Mouse (Mus musculus) liver, adult (tissue): ENCODE measurements at regions not wholly inside any gene's neighbourhood (a gene's known extent, or its start where the extent isn't known, plus 50 kb on each side); places are given as distances from the start of the nearest gene placed in this dataset.

Experiments
- GATA4 ChIP-seq: IDR thresholded peaks from 2 replicates; pipeline ENCODE4 v1.6.1; 2014; ENCODE audit warnings: mild to moderate bottlenecking, low read length; ENCODE audit not compliant: insufficient replicate concordance

GRCm38 (mm10) chr12:68979232-68979631 lies 179.8 kb downstream of the Rps29 start:
- no peak for TF ChIP-seq GATA4

GRCm38 (mm10) chr12:68977276-68977675 lies 181.7 kb downstream of the Rps29 start:
- TF ChIP-seq GATA4, result no peak

- TF ChIP-seq GATA4, result no peak
Observed at GRCm38 (mm10) chr12:68947240-68947639, 211.7 kb downstream of the Rps29 start.

GRCm38 (mm10) chr12:68910590-68910989 lies 248.4 kb downstream of the Rps29 start:
- no peak for TF ChIP-seq GATA4

GRCm38 (mm10) chr12:68904770-68905169 lies 254.2 kb downstream of the Rps29 start:
- no peak for TF ChIP-seq GATA4

- no peak for TF ChIP-seq GATA4
Observed at GRCm38 (mm10) chr12:68889141-68889540, 269.8 kb downstream of the Rps29 start.

- TF ChIP-seq GATA4, result no peak
Observed at GRCm38 (mm10) chr12:68882503-68882902, 276.5 kb downstream of the Rps29 start.

- TF ChIP-seq GATA4, result no peak
Observed at GRCm38 (mm10) chr12:68879425-68879824, 279.6 kb downstream of the Rps29 start.

GRCm38 (mm10) chr12:68871259-68871658 lies 287.7 kb downstream of the Rps29 start:
- no peak for TF ChIP-seq GATA4

- no peak for TF ChIP-seq GATA4
Observed at GRCm38 (mm10) chr12:68862991-68863356, 296.0 kb downstream of the Rps29 start.

- TF ChIP-seq GATA4, result no peak
Observed at GRCm38 (mm10) chr12:68862313-68862990, 296.5 kb downstream of the Rps29 start.

- TF ChIP-seq GATA4, result no peak
Observed at GRCm38 (mm10) chr12:68860332-68860731, 298.7 kb downstream of the Rps29 start.

GRCm38 (mm10) chr12:68849616-68850140 lies 309.3 kb downstream of the Rps29 start:
- TF ChIP-seq GATA4, result no peak

GRCm38 (mm10) chr12:68840815-68841214 lies 318.2 kb downstream of the Rps29 start:
- TF ChIP-seq GATA4, result no peak

- no peak for TF ChIP-seq GATA4
Observed at GRCm38 (mm10) chr12:68840156-68840555, 318.8 kb downstream of the Rps29 start.

- no peak for TF ChIP-seq GATA4
Observed at GRCm38 (mm10) chr12:68836023-68836422, 323.0 kb downstream of the Rps29 start.

GRCm38 (mm10) chr12:68833914-68834313 lies 325.1 kb downstream of the Rps29 start:
- TF ChIP-seq GATA4, result no peak
